Mouse (Mus musculus): ENCODE data around the gene Stkld1. TPM values are rescaled to one million over a fixed set of nuclear protein-coding genes. Genes with fewer than 3 reads are reported as not detected.
A peak's percentile ranks its signal among the peaks of the same experiment; 100 is the strongest.

Stkld1 gene
- total and polyA plus RNA-seq, 2 experiments from 2014 or later = 0.23 TPM; not detected in 1

DNA sequence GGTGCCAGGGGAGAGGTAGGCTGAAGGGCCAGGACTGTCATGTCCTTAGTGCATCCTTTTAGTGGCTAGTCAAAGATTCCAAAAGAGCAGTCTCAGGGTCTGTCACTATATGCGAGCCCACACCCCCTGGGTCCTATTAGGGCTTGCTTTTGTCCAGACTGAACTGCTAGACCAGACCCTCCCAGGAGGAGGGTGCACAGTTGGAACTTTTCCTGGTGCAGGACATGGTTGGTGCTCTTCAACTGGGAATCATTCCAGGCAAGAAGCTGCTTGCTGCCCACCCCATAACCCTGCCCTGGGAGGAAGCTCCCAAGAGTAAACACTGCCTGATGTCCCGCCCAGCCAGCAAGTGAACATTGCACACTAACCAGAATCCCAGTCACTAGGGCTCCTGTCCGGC is 39.3 kb downstream of the Stkld1 start, which contains the start of gene Adamts13:
TSS of gene Adamts13 (plus strand) at position 301 of the 400 bp plus-strand sequence.
- H3K36me3 ChIP-seq (ENCODE audit: insufficient read depth, low read length) = no peaks in the 10 kb centered on the region
- no peaks in the 10 kb centered on the region for H3K9me3 ChIP-seq (ENCODE audit: low read length)
- ATAC-seq = no peak
- 59% methylated on average over 3 of the region's 3 CpGs for WGBS
- TF ChIP-seq CTCF (IDR thresholded peaks at IDR 0.05; ENCODE audit: low read depth) = no peak
- no peaks in the 10 kb centered on the region for H3K27me3 ChIP-seq (ENCODE audit: insufficient read depth, low read length)
- no peak within 1 kb of the TSS for H3K9ac ChIP-seq (replicated peaks; ENCODE audit: low read length)
- DNase-seq (ENCODE audit: low spot score) = no peak
- H3K4me1 ChIP-seq (ENCODE audit: insufficient read depth, low read length) = no peaks in the 10 kb centered on the region
- no peak within 1 kb of the TSS for H3K4me2 ChIP-seq (ENCODE audit: low read depth, low read length)
- no peak within 1 kb of the TSS for H3K4me3 ChIP-seq (ENCODE audit: low read length)
- no peak within 1 kb of the TSS for H3K27ac ChIP-seq

DNA sequence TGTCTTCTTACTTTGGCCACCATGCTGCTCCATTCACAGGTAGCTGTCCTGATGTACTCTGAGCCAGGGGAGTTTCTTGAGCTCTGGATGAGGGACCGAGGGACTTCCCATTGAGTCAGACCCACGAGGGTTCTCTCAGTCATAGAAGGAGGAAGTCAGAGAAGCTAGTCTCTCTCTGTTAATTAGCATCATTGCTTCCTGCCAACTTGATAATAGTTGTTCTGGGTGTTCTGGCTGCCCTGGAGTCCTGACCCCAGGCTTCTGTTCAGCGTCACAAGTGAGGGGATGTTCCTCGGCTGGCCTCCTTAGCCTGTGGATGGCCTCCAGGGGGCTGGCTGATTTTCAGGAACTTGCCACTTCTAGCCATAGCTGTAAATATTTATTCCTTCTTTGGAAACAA is 40.1 kb downstream of the Stkld1 start:
- ATAC-seq = no peak
- Histone ChIP-seq H3K9ac (replicated peaks; ENCODE audit: low read length) (no peak overlapping the region), H3K27me3 (ENCODE audit: insufficient read depth, low read length) (no peaks in the 10 kb centered on the region), H3K9me3 (ENCODE audit: low read length) (no peaks in the 10 kb centered on the region), H3K4me2 (ENCODE audit: low read depth, low read length) (no peak overlapping the region), H3K36me3 (ENCODE audit: insufficient read depth, low read length) (no peaks in the 10 kb centered on the region), H3K4me3 (ENCODE audit: low read length) (no peak overlapping the region), H3K4me1 (ENCODE audit: insufficient read depth, low read length) (no peaks in the 10 kb centered on the region), H3K27ac (no peak overlapping the region)
- no peak for TF ChIP-seq CTCF (IDR thresholded peaks at IDR 0.05; ENCODE audit: low read depth)
- DNase-seq (ENCODE audit: low spot score) = no peak
- 60% methylated on average over 4 of the region's 4 CpGs for WGBS

- no peaks in the 10 kb centered on the region for H3K4me1 ChIP-seq (ENCODE audit: insufficient read depth, low read length)
- H3K27ac ChIP-seq = no peak overlapping the region
- H3K9ac ChIP-seq (replicated peaks; ENCODE audit: low read length) = no peak overlapping the region
- no peak overlapping the region for H3K4me2 ChIP-seq (ENCODE audit: low read depth, low read length)
- no peak for ATAC-seq
- no peak for DNase-seq (ENCODE audit: low spot score)
- no peak for TF ChIP-seq CTCF (IDR thresholded peaks at IDR 0.05; ENCODE audit: low read depth)
- no peaks in the 10 kb centered on the region for H3K36me3 ChIP-seq (ENCODE audit: insufficient read depth, low read length)
- no peaks in the 10 kb centered on the region for H3K9me3 ChIP-seq (ENCODE audit: low read length)
- no peaks in the 10 kb centered on the region for H3K27me3 ChIP-seq (ENCODE audit: insufficient read depth, low read length)
- H3K4me3 ChIP-seq (ENCODE audit: low read length) = no peak overlapping the region
- 71% methylated on average over 1 of the region's 1 CpGs for WGBS
Measured at GRCm38 (mm10) chr2:26980361-26980760, 46.5 kb downstream of the Stkld1 start.

DNA sequence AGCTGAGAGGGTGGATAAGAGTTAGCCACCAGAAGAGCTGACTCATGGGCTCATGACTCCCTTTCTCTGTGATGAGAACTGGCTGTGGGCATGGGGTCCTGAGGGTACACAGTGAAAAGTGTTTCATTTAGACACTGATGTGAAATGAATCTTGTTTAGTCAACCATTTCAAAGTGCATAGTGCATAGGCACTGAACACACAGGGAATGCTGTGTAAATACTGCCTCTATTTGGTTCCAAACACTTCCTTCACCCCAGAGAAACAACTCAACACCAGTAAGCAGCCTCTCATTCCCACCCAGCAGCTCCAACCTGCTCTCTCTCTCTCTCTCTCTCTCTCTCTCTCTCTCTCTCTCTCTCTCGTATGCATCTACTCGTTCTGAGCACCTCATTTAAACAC is 50.3 kb downstream of the Stkld1 start:
- ATAC-seq = no peak
- no peak for TF ChIP-seq CTCF (IDR thresholded peaks at IDR 0.05; ENCODE audit: low read depth)

GRCm38 (mm10) chr2:26984640-26985039 is 50.8 kb downstream of the Stkld1 start:
- WGBS = 84% methylated on average over 5 of the region's 5 CpGs
- Histone ChIP-seq H3K27ac (no peak overlapping the region), H3K4me2 (ENCODE audit: low read depth, low read length) (no peak overlapping the region), H3K4me1 (ENCODE audit: insufficient read depth, low read length) (no peaks in the 10 kb centered on the region), H3K4me3 (ENCODE audit: low read length) (no peak overlapping the region), H3K27me3 (ENCODE audit: insufficient read depth, low read length) (no peaks in the 10 kb centered on the region), H3K9me3 (ENCODE audit: low read length) (no peaks in the 10 kb centered on the region), H3K36me3 (ENCODE audit: insufficient read depth, low read length) (no peaks in the 10 kb centered on the region), H3K9ac (replicated peaks; ENCODE audit: low read length) (no peak overlapping the region)
- TF ChIP-seq CTCF (IDR thresholded peaks at IDR 0.05; ENCODE audit: low read depth) = no peak
- DNase-seq (ENCODE audit: low spot score) (no peak), ATAC-seq (no peak)

More for the DNA sequence above, 50.3 kb downstream of the Stkld1 start:
- no peak for DNase-seq (ENCODE audit: low spot score)
- H3K9ac ChIP-seq (replicated peaks; ENCODE audit: low read length) = no peak overlapping the region
- H3K27ac ChIP-seq = no peak overlapping the region
- H3K4me1 ChIP-seq (ENCODE audit: insufficient read depth, low read length) = no peaks in the 10 kb centered on the region
- no peaks in the 10 kb centered on the region for H3K27me3 ChIP-seq (ENCODE audit: insufficient read depth, low read length)
- H3K4me3 ChIP-seq (ENCODE audit: low read length) = no peak overlapping the region
- H3K9me3 ChIP-seq (ENCODE audit: low read length) = no peaks in the 10 kb centered on the region
- no peak overlapping the region for H3K4me2 ChIP-seq (ENCODE audit: low read depth, low read length)
- WGBS = 70% methylated on average over 2 of the region's 2 CpGs
- H3K36me3 ChIP-seq (ENCODE audit: insufficient read depth, low read length) = no peaks in the 10 kb centered on the region

- DNase-seq (ENCODE audit: low spot score) (no peak), ATAC-seq (no peak)
- Histone ChIP-seq H3K9ac (replicated peaks; ENCODE audit: low read length) (no peak overlapping the region), H3K9me3 (ENCODE audit: low read length) (no peaks in the 10 kb centered on the region), H3K36me3 (ENCODE audit: insufficient read depth, low read length) (no peaks in the 10 kb centered on the region), H3K4me1 (ENCODE audit: insufficient read depth, low read length) (no peaks in the 10 kb centered on the region), H3K4me3 (ENCODE audit: low read length) (no peak overlapping the region), H3K4me2 (ENCODE audit: low read depth, low read length) (no peak overlapping the region), H3K27me3 (ENCODE audit: insufficient read depth, low read length) (no peaks in the 10 kb centered on the region), H3K27ac (no peak overlapping the region)
- WGBS = 84% methylated on average over 3 of the region's 3 CpGs
- TF ChIP-seq CTCF (IDR thresholded peaks at IDR 0.05; ENCODE audit: low read depth) = no peak
Measured at GRCm38 (mm10) chr2:26993936-26994335, 60.1 kb downstream of the Stkld1 start.

- WGBS = 96% methylated on average over 1 of the region's 1 CpGs
- ATAC-seq (no peak), DNase-seq (ENCODE audit: low spot score) (no peak)
- Histone ChIP-seq H3K27ac (no peak overlapping the region), H3K4me1 (ENCODE audit: insufficient read depth, low read length) (no peaks in the 10 kb centered on the region), H3K27me3 (ENCODE audit: insufficient read depth, low read length) (no peaks in the 10 kb centered on the region), H3K36me3 (ENCODE audit: insufficient read depth, low read length) (no peaks in the 10 kb centered on the region), H3K4me2 (ENCODE audit: low read depth, low read length) (no peak overlapping the region), H3K9ac (replicated peaks; ENCODE audit: low read length) (no peak overlapping the region), H3K4me3 (ENCODE audit: low read length) (no peak overlapping the region), H3K9me3 (ENCODE audit: low read length) (no peaks in the 10 kb centered on the region)
- peak; percentile 18 for TF ChIP-seq CTCF (IDR thresholded peaks at IDR 0.05; ENCODE audit: low read depth)
Measured at GRCm38 (mm10) chr2:26997498-26997897, 63.7 kb downstream of the Stkld1 start.
